24 mouse cellular contexts compared by ENCODE assay signal in genomic region chr8:124892596-124892995, GRCm38 (mm10). TPM values are rescaled to one million over a fixed set of nuclear protein-coding genes. Genes with fewer than 3 reads are reported as not detected.
DNase-seq lines count a peak whose midpoint lies in the region; ATAC-seq and TF ChIP-seq lines count a peak whose summit lies in the region.
"Had no signal": no experiment of that assay in that cellular context is flagged by ENCODE, and none has a peak within 500 bp of the region (broad histone marks: within the 10 kb centered on the region; RNA-seq: fewer than 3 reads in every experiment).

No protein-coding gene starts in this region.

- no peaks in the 10 kb centered on the region for H3K27me3 ChIP-seq in embryonic facial prominence, embryonic 15.5 days
- H3K27me3 ChIP-seq in limb, embryonic 15.5 days, result no peaks in the 10 kb centered on the region
- no peaks in the 10 kb centered on the region for H3K27me3 ChIP-seq in neural tube, embryonic 15.5 days (replicated peaks)
- H3K27me3 ChIP-seq: forebrain, embryonic 15.5 days; hindbrain, embryonic 12.5 days; liver, embryonic 13.5 days; midbrain, embryonic 12.5 days had no signal

- H3K27ac ChIP-seq in layer of hippocampus, adult 2 months, result 0 out of 2 replicates have a peak overlapping the region, but pooled peaks have one; percentile 24
- peak overlapping the region; percentile 34; the same call in 1 of the 2 replicates for H3K27ac ChIP-seq in embryonic facial prominence, embryonic 15.5 days (replicated peaks)
- H3K27ac ChIP-seq in limb, embryonic 15.5 days, result peak overlapping the region; percentile 1; the same call in 1 of the 2 replicates
- H3K27ac ChIP-seq in neural tube, embryonic 15.5 days (replicated peaks), result no peak overlapping the region
- H3K27ac ChIP-seq: forebrain, embryonic 15.5 days; hindbrain, embryonic 12.5 days; liver, embryonic 13.5 days; midbrain, embryonic 12.5 days had no signal

- ATAC-seq in embryonic facial prominence, embryonic 15.5 days (ENCODE audit: insufficient number of reproducible peaks, low FRiP score, low TSS enrichment, low read depth), result no peak
- no peak for ATAC-seq in limb, embryonic 15.5 days (ENCODE audit: insufficient number of reproducible peaks, low FRiP score, low TSS enrichment, low read depth)
- ATAC-seq in neural tube, embryonic 15.5 days (ENCODE audit: low FRiP score), result no peak
- ATAC-seq: forebrain, embryonic 15.5 days; inflammation-experienced regulatory T-cells, adult 6 months had no signal

- H3K4me3 ChIP-seq in layer of hippocampus, adult 2 months, result no peak overlapping the region
- no peak overlapping the region for H3K4me3 ChIP-seq in embryonic facial prominence, embryonic 15.5 days (replicated peaks)
- no peak overlapping the region for H3K4me3 ChIP-seq in limb, embryonic 15.5 days
- H3K4me3 ChIP-seq in neural tube, embryonic 15.5 days (replicated peaks), result no peak overlapping the region
- H3K4me3 ChIP-seq: forebrain, embryonic 15.5 days; hindbrain, embryonic 12.5 days; liver, embryonic 13.5 days; midbrain, embryonic 12.5 days had no signal

- no peak overlapping the region for H3K9ac ChIP-seq in embryonic facial prominence, embryonic 15.5 days
- no peak overlapping the region for H3K9ac ChIP-seq in limb, embryonic 15.5 days
- H3K9ac ChIP-seq in neural tube, embryonic 15.5 days (replicated peaks), result no peak overlapping the region
- H3K9ac ChIP-seq: forebrain, embryonic 15.5 days; hindbrain, embryonic 12.5 days; liver, embryonic 13.5 days; midbrain, embryonic 12.5 days had no signal

- no peak overlapping the region for H3K4me2 ChIP-seq in embryonic facial prominence, embryonic 15.5 days (replicated peaks)
- no peak overlapping the region for H3K4me2 ChIP-seq in limb, embryonic 15.5 days
- H3K4me2 ChIP-seq in neural tube, embryonic 15.5 days, result no peak overlapping the region
- H3K4me2 ChIP-seq: forebrain, embryonic 15.5 days; hindbrain, embryonic 12.5 days; liver, embryonic 13.5 days; midbrain, embryonic 12.5 days had no signal

- 24% methylated on average over 3 of the region's 3 CpGs for WGBS in embryonic facial prominence, embryonic 15.5 days
- 28% methylated on average over 3 of the region's 3 CpGs for WGBS in limb, embryonic 15.5 days
- 80% methylated on average over 3 of the region's 3 CpGs for WGBS in neural tube, embryonic 15.5 days

- no peaks in the 10 kb centered on the region for H3K9me3 ChIP-seq in embryonic facial prominence, embryonic 15.5 days (replicated peaks)
- peaks cover 6% of the 10 kb centered on the region; the same call in 1 of the 2 replicates for H3K9me3 ChIP-seq in limb, embryonic 15.5 days
- H3K9me3 ChIP-seq in neural tube, embryonic 15.5 days (replicated peaks), result 0 out of 2 replicates have a peak, but pooled peaks cover 2% of the 10 kb centered on the region
- H3K9me3 ChIP-seq: forebrain, embryonic 15.5 days; hindbrain, embryonic 12.5 days had no signal

- H3K4me1 ChIP-seq in embryonic facial prominence, embryonic 15.5 days, result peaks cover 28% of the 10 kb centered on the region
- peaks cover 14% of the 10 kb centered on the region for H3K4me1 ChIP-seq in limb, embryonic 15.5 days
- H3K4me1 ChIP-seq in neural tube, embryonic 15.5 days, result peaks cover 38% of the 10 kb centered on the region

- DNase-seq in layer of hippocampus, adult 2 months (ENCODE audit: low spot score in 2 of 2), result no peak
- DNase-seq in layer of hippocampus, adult 11-12 months (ENCODE audit: low spot score), result no peak
- peak; percentile 13 for DNase-seq in embryo, embryonic 11 days
- no peak for DNase-seq in spleen, postnatal 36 days (ENCODE audit: low spot score in 2 of 2)
- no peak for DNase-seq in testis, postnatal 14 days (ENCODE audit: low spot score)
- DNase-seq: adrenal gland, postnatal 10 days; cerebellum, adult 2 months; cerebellum, postnatal 25 days; gastrocnemius, postnatal 10 days; heart, adult 11 months; kidney, adult 2 months; kidney, postnatal 14 days; layer of hippocampus, adult 9-11 months; left cerebral cortex, postnatal 4 days; liver, embryonic 13.5 days; lung, adult 2 months; thymus, postnatal 4 days had no signal

- no peak for TF ChIP-seq CTCF in layer of hippocampus, adult 2 months (conservative IDR thresholded peaks at IDR 0.05)

- H3K36me3 ChIP-seq in embryonic facial prominence, embryonic 15.5 days, result peaks cover 60% of the 10 kb centered on the region
- H3K36me3 ChIP-seq in limb, embryonic 15.5 days, result peaks cover 57% of the 10 kb centered on the region
- H3K36me3 ChIP-seq in neural tube, embryonic 15.5 days, result peaks cover 65% of the 10 kb centered on the region

RNA-seq across cellular contexts. Expression of gene Exoc8, which starts 4.9 kb away (rescaled TPM):
- 10 to 100 TPM; 35.6 TPM for total RNA-seq in layer of hippocampus, adult 2 months (2021)
- polyA plus RNA-seq in embryonic facial prominence, embryonic 15.5 days (2015; fragmentation: Nextera tagmentation; extraction: Ambion mirVana), result 8.9 and 9.5 TPM in 2 replicates
- 6.3 and 8.1 TPM in 2 replicates for polyA plus RNA-seq in limb, embryonic 15.5 days (2015; fragmentation: Nextera tagmentation; extraction: Ambion mirVana)
- polyA plus RNA-seq in neural tube, embryonic 15.5 days (2015; fragmentation: Nextera tagmentation; extraction: Ambion mirVana), result 12.2 and 12.7 TPM in 2 replicates

RNA-seq across cellular contexts. Expression of gene Sprtn, which starts 5.1 kb away (rescaled TPM):
- total RNA-seq in layer of hippocampus, adult 2 months (2021), result 10 to 100 TPM; 16.8 to 17.6 TPM
- 12.4 and 12.6 TPM in 2 replicates for polyA plus RNA-seq in embryonic facial prominence, embryonic 15.5 days (2015; fragmentation: Nextera tagmentation; extraction: Ambion mirVana)
- polyA plus RNA-seq in limb, embryonic 15.5 days (2015; fragmentation: Nextera tagmentation; extraction: Ambion mirVana), result 10.6 and 11.8 TPM in 2 replicates
- 7.3 and 8.1 TPM in 2 replicates for polyA plus RNA-seq in neural tube, embryonic 15.5 days (2015; fragmentation: Nextera tagmentation; extraction: Ambion mirVana)

RNA-seq across cellular contexts. Expression of gene 2810004N23Rik, which starts 29.7 kb away (rescaled TPM):
- 10 to 100 TPM; 21.8 to 24.8 TPM for total RNA-seq in layer of hippocampus, adult 2 months (2021)
- polyA plus RNA-seq in embryonic facial prominence, embryonic 15.5 days (2015; fragmentation: Nextera tagmentation; extraction: Ambion mirVana), result 41.8 and 42.4 TPM in 2 replicates
- polyA plus RNA-seq in limb, embryonic 15.5 days (2015; fragmentation: Nextera tagmentation; extraction: Ambion mirVana), result 40.2 and 41.9 TPM in 2 replicates
- 22.0 and 26.7 TPM in 2 replicates for polyA plus RNA-seq in neural tube, embryonic 15.5 days (2015; fragmentation: Nextera tagmentation; extraction: Ambion mirVana)

RNA-seq across cellular contexts. Expression of gene Gnpat, which starts 29.8 kb away (rescaled TPM):
- total RNA-seq in layer of hippocampus, adult 2 months (2021), result 10 to 100 TPM; 64.3 to 68.0 TPM
- polyA plus RNA-seq in embryonic facial prominence, embryonic 15.5 days (2015; fragmentation: Nextera tagmentation; extraction: Ambion mirVana), result 85.8 and 87.1 TPM in 2 replicates
- polyA plus RNA-seq in limb, embryonic 15.5 days (2015; fragmentation: Nextera tagmentation; extraction: Ambion mirVana), result 83.9 and 88.7 TPM in 2 replicates
- polyA plus RNA-seq in neural tube, embryonic 15.5 days (2015; fragmentation: Nextera tagmentation; extraction: Ambion mirVana), result 67.3 and 77.7 TPM in 2 replicates

RNA-seq across cellular contexts. Expression of gene Egln1, which starts 56.5 kb away (rescaled TPM):
- total RNA-seq in layer of hippocampus, adult 2 months (2021), result 10 to 100 TPM; 60.3 to 65.9 TPM
- polyA plus RNA-seq in embryonic facial prominence, embryonic 15.5 days (2015; fragmentation: Nextera tagmentation; extraction: Ambion mirVana), result 13.6 and 15.6 TPM in 2 replicates
- 13.4 and 16.5 TPM in 2 replicates for polyA plus RNA-seq in limb, embryonic 15.5 days (2015; fragmentation: Nextera tagmentation; extraction: Ambion mirVana)
- polyA plus RNA-seq in neural tube, embryonic 15.5 days (2015; fragmentation: Nextera tagmentation; extraction: Ambion mirVana), result 15.7 and 16.4 TPM in 2 replicates
